Comparison of ENCODE assay signal across 8 mouse cellular contexts in genomic region chr15:78947657-78948056, GRCm38 (mm10). TPM values are rescaled to one million over a fixed set of nuclear protein-coding genes. Genes with fewer than 3 reads are reported as not detected.
DNase-seq lines count a peak whose midpoint lies in the region; ATAC-seq and TF ChIP-seq lines count a peak whose summit lies in the region.

TSS of gene Triobp (plus strand) at chr15:78947724.

- peaks cover 19% of the 10 kb centered on the region for H3K4me1 ChIP-seq in embryonic facial prominence, embryonic 15.5 days
- H3K4me1 ChIP-seq in heart, adult 2 months (ENCODE audit: control insufficient read depth, insufficient read depth, low read length), result no peaks in the 10 kb centered on the region; the same call in 1 of the 2 replicates
- peaks cover 21% of the 10 kb centered on the region for H3K4me1 ChIP-seq in limb, embryonic 15.5 days
- H3K4me1 ChIP-seq in midbrain, postnatal 0 days (ENCODE audit: insufficient read depth, low read length), result peaks cover 12% of the 10 kb centered on the region; the same call in 1 of the 2 replicates

- no peaks in the 10 kb centered on the region for H3K27me3 ChIP-seq in embryonic facial prominence, embryonic 15.5 days
- no peaks in the 10 kb centered on the region for H3K27me3 ChIP-seq in heart, adult 2 months (ENCODE audit: control insufficient read depth, insufficient read depth, low read length)
- no peaks in the 10 kb centered on the region for H3K27me3 ChIP-seq in limb, embryonic 15.5 days
- no peaks in the 10 kb centered on the region for H3K27me3 ChIP-seq in midbrain, postnatal 0 days (ENCODE audit: insufficient read depth, low read length)

- peak; percentile 96 for ATAC-seq in embryonic facial prominence, embryonic 15.5 days (ENCODE audit: insufficient number of reproducible peaks, low FRiP score, low TSS enrichment, low read depth)
- peak; percentile 91 for ATAC-seq in limb, embryonic 15.5 days (ENCODE audit: insufficient number of reproducible peaks, low FRiP score, low TSS enrichment, low read depth)
- ATAC-seq in midbrain, postnatal 0 days (ENCODE audit: low FRiP score), result peak; percentile 93

- H3K27ac ChIP-seq in embryonic facial prominence, embryonic 15.5 days (replicated peaks), result no peak within 1 kb of the TSS
- no peak within 1 kb of the TSS for H3K27ac ChIP-seq in heart, adult 2 months
- H3K27ac ChIP-seq in limb, embryonic 15.5 days, result peak within 1 kb of the TSS; percentile 70
- H3K27ac ChIP-seq in midbrain, postnatal 0 days (ENCODE audit: low read depth, low read length), result peak within 1 kb of the TSS; percentile 77

- peak within 1 kb of the TSS; percentile 52 for H3K4me3 ChIP-seq in embryonic facial prominence, embryonic 15.5 days (replicated peaks)
- H3K4me3 ChIP-seq in heart, adult 2 months, result peak within 1 kb of the TSS; percentile 22; the same call in 1 of the 2 replicates
- H3K4me3 ChIP-seq in limb, embryonic 15.5 days, result peak within 1 kb of the TSS; percentile 50
- H3K4me3 ChIP-seq in midbrain, postnatal 0 days (ENCODE audit: low read depth, low read length), result peak within 1 kb of the TSS; percentile 63

- TF ChIP-seq CTCF in heart, adult 2 months (IDR thresholded peaks at IDR 0.05), result no peak
- TF ChIP-seq CTCF in midbrain, postnatal 0 days (IDR thresholded peaks at IDR 0.05), result no peak

- H3K79me2 ChIP-seq in heart, adult 2 months (replicated peaks; ENCODE audit: control insufficient read depth, insufficient read depth, low read length), result no peaks in the 10 kb centered on the region

- no peak for TF ChIP-seq EP300 in heart, adult 2 months (IDR thresholded peaks at IDR 0.05; ENCODE audit: insufficient read depth, low read depth, low read length)

- DNase-seq in 3134 (ENCODE audit: extremely low read depth, insufficient read length, low spot score), result peak; percentile 98
- peak; percentile 92 to 94 for DNase-seq in adrenal gland, postnatal 36 days
- peak; percentile 88 to 92 for DNase-seq in heart, adult 2 months
- peak; percentile 86 to 88 for DNase-seq in kidney, adult 8-10 months
- DNase-seq in midbrain, postnatal 0 days (ENCODE audit: low spot score), result peak; percentile 96
- DNase-seq in spleen, postnatal 36 days (ENCODE audit: low spot score in 2 of 2), result peak; percentile 72 to 77

- peak within 1 kb of the TSS; percentile 40 for H3K9ac ChIP-seq in embryonic facial prominence, embryonic 15.5 days
- no peak within 1 kb of the TSS for H3K9ac ChIP-seq in heart, adult 2 months (ENCODE audit: low read depth, low read length)
- peak within 1 kb of the TSS; percentile 48; the same call in 1 of the 2 replicates for H3K9ac ChIP-seq in limb, embryonic 15.5 days
- peak within 1 kb of the TSS; percentile 78 for H3K9ac ChIP-seq in midbrain, postnatal 0 days (replicated peaks; ENCODE audit: low read length, poor library complexity, severe bottlenecking)

- peak within 1 kb of the TSS; percentile 85 for H3K4me2 ChIP-seq in embryonic facial prominence, embryonic 15.5 days (replicated peaks)
- peak within 1 kb of the TSS; percentile 83 for H3K4me2 ChIP-seq in limb, embryonic 15.5 days
- peak within 1 kb of the TSS; percentile 68 for H3K4me2 ChIP-seq in midbrain, postnatal 0 days (ENCODE audit: low read depth, low read length, poor library complexity, severe bottlenecking)

- WGBS in embryonic facial prominence, embryonic 15.5 days, result under 1% methylated on average over 24 of the region's 24 CpGs
- WGBS in heart, adult 2 months, result under 1% methylated on average over 24 of the region's 24 CpGs
- under 1% methylated on average over 24 of the region's 24 CpGs for WGBS in limb, embryonic 15.5 days
- WGBS in midbrain, postnatal 0 days, result under 1% methylated on average over 24 of the region's 24 CpGs

- intact Hi-C loops in heart, adult 2 months (cut with DNase I), result no loop called here

- peak; percentile 54 for TF ChIP-seq POLR2A in heart, adult 2 months (IDR thresholded peaks at IDR 0.05; ENCODE audit: insufficient read depth, low read depth, low read length)

- no peaks in the 10 kb centered on the region for H3K36me3 ChIP-seq in embryonic facial prominence, embryonic 15.5 days
- no peaks in the 10 kb centered on the region for H3K36me3 ChIP-seq in heart, adult 2 months (ENCODE audit: control insufficient read depth, insufficient read depth, low read length)
- H3K36me3 ChIP-seq in limb, embryonic 15.5 days, result no peaks in the 10 kb centered on the region
- H3K36me3 ChIP-seq in midbrain, postnatal 0 days (ENCODE audit: insufficient read depth, low read length), result 0 out of 2 replicates have a peak, but pooled peaks cover 6% of the 10 kb centered on the region

- H3K9me3 ChIP-seq in embryonic facial prominence, embryonic 15.5 days (replicated peaks), result no peaks in the 10 kb centered on the region
- no peaks in the 10 kb centered on the region for H3K9me3 ChIP-seq in limb, embryonic 15.5 days
- no peaks in the 10 kb centered on the region for H3K9me3 ChIP-seq in midbrain, postnatal 0 days (ENCODE audit: low read length)

RNA-seq across cellular contexts. Expression of gene Triobp, which starts in this region (rescaled TPM):
- total RNA-seq in adrenal gland, postnatal 36 days (2021), result 100 to 1,000 TPM; 111 to 142 TPM
- polyA plus RNA-seq in embryonic facial prominence, embryonic 15.5 days (2015; fragmentation: Nextera tagmentation; extraction: Ambion mirVana), result 54.6 and 61.4 TPM in 2 replicates
- total RNA-seq in heart, adult 2 months (2021), result 10 to 100 TPM; 24.4 to 30.9 TPM
- polyA plus RNA-seq in heart, adult 2 months (2012; rRNA removed), result 22.0 and 26.7 TPM in 2 replicates
- polyA plus RNA-seq in limb, embryonic 15.5 days (2015; fragmentation: Nextera tagmentation; extraction: Ambion mirVana), result 54.8 and 59.2 TPM in 2 replicates
- 40.0 and 53.3 TPM in 2 replicates for total RNA-seq in midbrain, postnatal 0 days (2014; rRNA removed)
- 24.7 and 28.4 TPM in 2 replicates for polyA plus RNA-seq in midbrain, postnatal 0 days (2015; fragmentation: Nextera tagmentation; extraction: Ambion mirVana)

Comparison
In these comparisons a context has a peak if more than half of its experiments do, and no peak if none do; other contexts are left out.
1. H3K27ac ChIP-seq: peak in limb, embryonic 15.5 days (single experiment) and midbrain, postnatal 0 days (single experiment); none in embryonic facial prominence, embryonic 15.5 days (single experiment) and heart, adult 2 months (single experiment).
2. Peak in every context shown above with its lines, with median percentiles within 50 percentile points of each other: DNase-seq, ATAC-seq, H3K4me2 ChIP-seq and H3K4me3 ChIP-seq.